ENCODE assay signal across 10 mouse cellular contexts in the genomic region with DNA sequence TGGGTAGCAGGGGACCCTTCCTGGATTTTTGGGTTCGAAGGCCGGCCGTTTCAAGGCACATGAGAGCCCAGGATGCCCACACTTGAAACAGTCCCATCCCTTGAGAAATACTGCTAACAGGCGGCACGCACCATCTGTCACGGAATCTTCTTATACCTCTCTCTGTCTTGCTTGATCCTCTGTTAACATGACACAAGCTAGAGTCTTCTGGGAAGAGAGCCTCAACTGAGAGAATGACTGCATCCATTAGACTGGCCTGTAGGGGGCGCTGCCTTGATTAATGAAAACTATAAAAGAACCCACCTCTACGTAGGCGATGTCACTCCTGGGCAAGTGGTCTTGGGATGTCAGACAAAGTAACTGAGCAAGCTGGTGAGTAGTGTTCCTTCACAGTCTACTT. TPM values are rescaled to one million over a fixed set of nuclear protein-coding genes. Genes with fewer than 3 reads are reported as not detected.
DNase-seq lines count a peak whose midpoint lies in the region; ATAC-seq and TF ChIP-seq lines count a peak whose summit lies in the region.
"Had no signal": no experiment of that assay in that cellular context is flagged by ENCODE, and none has a peak within 500 bp of the region (broad histone marks: within the 10 kb centered on the region; RNA-seq: fewer than 3 reads in every experiment).

No protein-coding gene starts in this region.

- no peak for ATAC-seq in forebrain, embryonic 14.5 days
- no peak for ATAC-seq in forebrain, embryonic 13.5 days
- ATAC-seq in lung, embryonic 14.5 days (ENCODE audit: insufficient read depth) = no peak
- ATAC-seq in heart, embryonic 11.5 days (replicated peaks; ENCODE audit: insufficient number of reproducible peaks, low FRiP score, low TSS enrichment) = no peak

- H3K27ac ChIP-seq in forebrain, embryonic 14.5 days (ENCODE audit: low read depth, low read length) = no peak overlapping the region
- H3K27ac ChIP-seq in forebrain, embryonic 13.5 days = no peak overlapping the region
- no peak overlapping the region for H3K27ac ChIP-seq in lung, embryonic 14.5 days (ENCODE audit: low read depth)
- H3K27ac ChIP-seq in bone marrow, adult 2 months (ENCODE audit: control insufficient read depth, insufficient read depth, low read depth, low read length, poor library complexity) = no peak overlapping the region
- no peak overlapping the region for H3K27ac ChIP-seq in heart, embryonic 11.5 days (ENCODE audit: low read depth, low read length)

- no peak overlapping the region for H3K4me2 ChIP-seq in forebrain, embryonic 14.5 days (ENCODE audit: low read length)
- H3K4me2 ChIP-seq in forebrain, embryonic 13.5 days = no peak overlapping the region
- H3K4me2 ChIP-seq in lung, embryonic 14.5 days = no peak overlapping the region
- no peak overlapping the region for H3K4me2 ChIP-seq in heart, embryonic 11.5 days

- H3K9me3 ChIP-seq in forebrain, embryonic 14.5 days (replicated peaks; ENCODE audit: control insufficient read depth, low read length) = no peaks in the 10 kb centered on the region
- H3K9me3 ChIP-seq in forebrain, embryonic 13.5 days (replicated peaks) = no peaks in the 10 kb centered on the region
- no peaks in the 10 kb centered on the region for H3K9me3 ChIP-seq in lung, embryonic 14.5 days (ENCODE audit: low read depth, low read length)
- no peaks in the 10 kb centered on the region for H3K9me3 ChIP-seq in heart, embryonic 11.5 days (replicated peaks; ENCODE audit: control insufficient read depth, low read length)

- no peaks in the 10 kb centered on the region for H3K36me3 ChIP-seq in forebrain, embryonic 14.5 days (ENCODE audit: control insufficient read depth, insufficient read depth, low read length)
- no peaks in the 10 kb centered on the region; the same call in none of the 2 replicates for H3K36me3 ChIP-seq in forebrain, embryonic 13.5 days (ENCODE audit: poor library complexity, severe bottlenecking)
- H3K36me3 ChIP-seq in lung, embryonic 14.5 days (ENCODE audit: insufficient read depth) = 0 out of 2 replicates have a peak, but pooled peaks cover 6% of the 10 kb centered on the region
- H3K36me3 ChIP-seq in splenic B cell, adult 2 months (ENCODE audit: control insufficient read depth, insufficient read depth, low read length, poor library complexity, severe bottlenecking) = no peaks in the 10 kb centered on the region
- H3K36me3 ChIP-seq in heart, embryonic 11.5 days (ENCODE audit: control insufficient read depth, insufficient read depth, low read length) = no peaks in the 10 kb centered on the region

- TF ChIP-seq CTCF in lung, embryonic 14.5 days (IDR thresholded peaks at IDR 0.05; ENCODE audit: low read depth) = peak; percentile 30; the same call in 1 of the 2 replicates
- 0 out of 2 replicates have a peak, but pooled peaks have one; percentile 18 for TF ChIP-seq CTCF in bone marrow, adult 2 months (IDR thresholded peaks at IDR 0.05; ENCODE audit: control insufficient read depth, insufficient read depth, low read length)

- no peaks in the 10 kb centered on the region for H3K27me3 ChIP-seq in forebrain, embryonic 14.5 days (replicated peaks; ENCODE audit: control insufficient read depth, insufficient read depth, low read length)
- no peaks in the 10 kb centered on the region for H3K27me3 ChIP-seq in forebrain, embryonic 13.5 days
- no peaks in the 10 kb centered on the region for H3K27me3 ChIP-seq in lung, embryonic 14.5 days (ENCODE audit: insufficient read depth, low read length)
- H3K27me3 ChIP-seq in splenic B cell, adult 2 months (ENCODE audit: control insufficient read depth, insufficient read depth, low read length, poor library complexity, severe bottlenecking) = no peaks in the 10 kb centered on the region
- no peaks in the 10 kb centered on the region for H3K27me3 ChIP-seq in heart, embryonic 11.5 days (ENCODE audit: control insufficient read depth, insufficient read depth, low read length)

- no peak for TF ChIP-seq POLR2A in bone marrow, adult 2 months (IDR thresholded peaks at IDR 0.05; ENCODE audit: borderline replicate concordance, control insufficient read depth, low read depth, low read length)

- H3K4me3 ChIP-seq in forebrain, embryonic 14.5 days (ENCODE audit: low read depth, low read length) = no peak overlapping the region
- no peak overlapping the region for H3K4me3 ChIP-seq in forebrain, embryonic 13.5 days
- H3K4me3 ChIP-seq in lung, embryonic 14.5 days (ENCODE audit: low read depth, low read length) = no peak overlapping the region
- no peak overlapping the region for H3K4me3 ChIP-seq in bone marrow, adult 2 months (replicated peaks; ENCODE audit: control insufficient read depth, low read depth, low read length)
- H3K4me3 ChIP-seq in heart, embryonic 11.5 days (ENCODE audit: low read depth, low read length) = no peak overlapping the region

- H3K4me1 ChIP-seq in forebrain, embryonic 14.5 days (ENCODE audit: control insufficient read depth, insufficient read depth, low read length) = peaks cover 11% of the 10 kb centered on the region
- H3K4me1 ChIP-seq in forebrain, embryonic 13.5 days = peaks cover 19% of the 10 kb centered on the region
- H3K4me1 ChIP-seq in lung, embryonic 14.5 days (ENCODE audit: insufficient read depth) = peaks cover 7% of the 10 kb centered on the region; the same call in 1 of the 2 replicates
- peaks cover 3% of the 10 kb centered on the region for H3K4me1 ChIP-seq in bone marrow, adult 2 months (ENCODE audit: control insufficient read depth, insufficient read depth, low read length)
- H3K4me1 ChIP-seq in heart, embryonic 11.5 days (ENCODE audit: control insufficient read depth, insufficient read depth, low read length) = peaks cover 30% of the 10 kb centered on the region

- no peak overlapping the region for H3K9ac ChIP-seq in forebrain, embryonic 14.5 days (ENCODE audit: low read length)
- H3K9ac ChIP-seq in forebrain, embryonic 13.5 days = no peak overlapping the region
- no peak overlapping the region for H3K9ac ChIP-seq in lung, embryonic 14.5 days
- H3K9ac ChIP-seq in heart, embryonic 11.5 days (ENCODE audit: low read depth, low read length) = no peak overlapping the region

- DNase-seq in forebrain, embryonic 14.5 days (ENCODE audit: low spot score) = peak; percentile 15
- no peak for DNase-seq in lung, embryonic 14.5 days
- DNase-seq in lung, adult 18-20 months = no peak
- DNase-seq in splenic B cell, adult 2 months (ENCODE audit: low read depth, low spot score) = peak; percentile 48
- DNase-seq in c-Kit-positive CD71-positive TER-119-positive erythroid progenitor cells, embryonic 14.5 days (ENCODE audit: low spot score) = no peak
- DNase-seq: cerebellum, adult 11-12 months; heart, postnatal 36 days had no signal

- 81% methylated on average over 9 of the region's 9 CpGs for WGBS in forebrain, embryonic 14.5 days
- WGBS in forebrain, embryonic 13.5 days = 84% methylated on average over 9 of the region's 9 CpGs
- 89% methylated on average over 9 of the region's 9 CpGs for WGBS in lung, embryonic 14.5 days
- 91% methylated on average over 9 of the region's 9 CpGs for WGBS in bone marrow, adult 2 months
- 85% methylated on average over 9 of the region's 9 CpGs for WGBS in heart, embryonic 11.5 days (ENCODE audit: insufficient replicate concordance)

RNA-seq across cellular contexts. Expression of gene Slc7a1, which starts 13.2 kb away (rescaled TPM):
- polyA plus RNA-seq in forebrain, embryonic 14.5 days (2014; fragmentation: Nextera tagmentation; extraction: Ambion mirVana) = 30.0 and 44.2 TPM in 2 replicates
- polyA plus RNA-seq in forebrain, embryonic 13.5 days (2015; fragmentation: Nextera tagmentation; extraction: Ambion mirVana) = 24.4 and 27.2 TPM in 2 replicates
- 28.9 and 31.3 TPM in 2 replicates for polyA plus RNA-seq in lung, embryonic 14.5 days (2014; fragmentation: Nextera tagmentation; extraction: Ambion mirVana)
- 10.6 and 12.2 TPM in 2 replicates for polyA plus RNA-seq in bone marrow, adult 2 months (2011; ENCODE audit: insufficient read depth, insufficient read length, low replicate concordance, missing spikeins)
- polyA plus RNA-seq in heart, embryonic 11.5 days (2014; fragmentation: Nextera tagmentation; extraction: Ambion mirVana) = 26.8 and 34.6 TPM in 2 replicates

Comparison
In these comparisons a context has a peak if more than half of its experiments do, and no peak if none do; other contexts are left out.
1. DNase-seq: peak in forebrain, embryonic 14.5 days (single experiment) and splenic B cell, adult 2 months (single experiment); none in lung, embryonic 14.5 days (single experiment), lung, adult 18-20 months (0 of 2) and c-Kit-positive CD71-positive TER-119-positive erythroid progenitor cells, embryonic 14.5 days (single experiment).